Mouse (Mus musculus): ENCODE data around the gene Lnpk. TPM values are rescaled to one million over a fixed set of nuclear protein-coding genes. Genes with fewer than 3 reads are reported as not detected.

Lnpk gene
- total RNA-seq, 1 experiment, result 36.1 TPM

- no peak for TF ChIP-seq MAFK (IDR thresholded peaks at IDR 0.05; ENCODE audit: insufficient read depth, low read depth, low read length)
- no peak for TF ChIP-seq ZC3H11A (IDR thresholded peaks at IDR 0.05; ENCODE audit: borderline replicate concordance, low read depth, low read length)
- TF ChIP-seq HCFC1 (IDR thresholded peaks at IDR 0.05; ENCODE audit: borderline replicate concordance, insufficient read depth, low read length), result no peak
These were observed 32.2 kb upstream of the Lnpk start for GRCm38 (mm10) chr2:74611406-74611805.

GRCm38 (mm10) chr2:74609350-74609749, 30.1 kb upstream of the Lnpk start:
- no peak for DNase-seq (ENCODE audit: low read depth, low spot score)
- no peak for TF ChIP-seq ZNF384 (IDR thresholded peaks at IDR 0.05; ENCODE audit: low read depth, low read length)
- no peak for TF ChIP-seq HCFC1 (IDR thresholded peaks at IDR 0.05; ENCODE audit: borderline replicate concordance, insufficient read depth, low read length)
- no peak for TF ChIP-seq MAFK (IDR thresholded peaks at IDR 0.05; ENCODE audit: insufficient read depth, low read depth, low read length)
- TF ChIP-seq CHD2 (IDR thresholded peaks at IDR 0.05; ENCODE audit: low read depth, low read length), result no peak
- no peak for TF ChIP-seq ZC3H11A (IDR thresholded peaks at IDR 0.05; ENCODE audit: borderline replicate concordance, low read depth, low read length)
- Histone ChIP-seq H3K27ac (ENCODE audit: insufficient read depth, low read depth, low read length, poor library complexity, severe bottlenecking) (no peak overlapping the region), H3K9ac (ENCODE audit: insufficient read depth, low read depth, low read length, poor library complexity, severe bottlenecking) (no peak overlapping the region), H3K4me1 (ENCODE audit: control insufficient read depth in 2 of 2, insufficient read depth in 2 of 2, low read length in 2 of 2, poor library complexity in 1 of 2) (no peaks in the 10 kb centered on the region), H3K36me3 (ENCODE audit: control insufficient read depth, insufficient read depth, low read length, poor library complexity, severe bottlenecking) (no peaks in the 10 kb centered on the region), H3K9me3 (ENCODE audit: control insufficient read depth, insufficient read depth, low read depth, low read length) (no peaks in the 10 kb centered on the region), H3K4me3 (ENCODE audit: insufficient read depth in 1 of 2, low read depth in 1 of 2, low read length in 2 of 2, poor library complexity in 1 of 2, severe bottlenecking in 1 of 2) (no peak overlapping the region)
- in situ Hi-C loops (cut with MboI; ENCODE audit: low sequenced_read_pairs in 2 of 2, unreplicated experiment in 2 of 2), result no loop called here

More at GRCm38 (mm10) chr2:74611406-74611805, 32.2 kb upstream of the Lnpk start:
- Histone ChIP-seq H3K9ac (ENCODE audit: insufficient read depth, low read depth, low read length, poor library complexity, severe bottlenecking) (no peak overlapping the region), H3K4me1 (ENCODE audit: control insufficient read depth in 2 of 2, insufficient read depth in 2 of 2, low read length in 2 of 2, poor library complexity in 1 of 2) (no peaks in the 10 kb centered on the region), H3K9me3 (ENCODE audit: control insufficient read depth, insufficient read depth, low read depth, low read length) (no peaks in the 10 kb centered on the region), H3K36me3 (ENCODE audit: control insufficient read depth, insufficient read depth, low read length, poor library complexity, severe bottlenecking) (no peaks in the 10 kb centered on the region), H3K27ac (ENCODE audit: insufficient read depth, low read depth, low read length, poor library complexity, severe bottlenecking) (no peak overlapping the region), H3K4me3 (ENCODE audit: insufficient read depth in 1 of 2, low read depth in 1 of 2, low read length in 2 of 2, poor library complexity in 1 of 2, severe bottlenecking in 1 of 2) (no peak overlapping the region)
- in situ Hi-C loops (cut with MboI; ENCODE audit: low sequenced_read_pairs in 2 of 2, unreplicated experiment in 2 of 2), result no loop called here
- DNase-seq (ENCODE audit: low read depth, low spot score), result no peak

- no peaks in the 10 kb centered on the region for H3K36me3 ChIP-seq (ENCODE audit: control insufficient read depth, insufficient read depth, low read length, poor library complexity, severe bottlenecking)
- no peak for TF ChIP-seq CHD2 (IDR thresholded peaks at IDR 0.05; ENCODE audit: low read depth, low read length)
- TF ChIP-seq MAFK (IDR thresholded peaks at IDR 0.05; ENCODE audit: insufficient read depth, low read depth, low read length), result no peak
- no peak for TF ChIP-seq ZC3H11A (IDR thresholded peaks at IDR 0.05; ENCODE audit: borderline replicate concordance, low read depth, low read length)
- no peak for TF ChIP-seq ZNF384 (IDR thresholded peaks at IDR 0.05; ENCODE audit: low read depth, low read length)
- TF ChIP-seq HCFC1 (IDR thresholded peaks at IDR 0.05; ENCODE audit: borderline replicate concordance, insufficient read depth, low read length), result no peak
- in situ Hi-C loops (cut with MboI; ENCODE audit: low sequenced_read_pairs in 2 of 2, unreplicated experiment in 2 of 2), result no loop called here
- no peak for DNase-seq (ENCODE audit: low read depth, low spot score)
- no peaks in the 10 kb centered on the region for H3K9me3 ChIP-seq (ENCODE audit: control insufficient read depth, insufficient read depth, low read depth, low read length)
- no peaks in the 10 kb centered on the region for H3K4me1 ChIP-seq (ENCODE audit: control insufficient read depth in 2 of 2, insufficient read depth in 2 of 2, low read length in 2 of 2, poor library complexity in 1 of 2)
- no peak overlapping the region for H3K4me3 ChIP-seq (ENCODE audit: insufficient read depth in 1 of 2, low read depth in 1 of 2, low read length in 2 of 2, poor library complexity in 1 of 2, severe bottlenecking in 1 of 2)
- no peak overlapping the region for H3K9ac ChIP-seq (ENCODE audit: insufficient read depth, low read depth, low read length, poor library complexity, severe bottlenecking)
- no peak overlapping the region for H3K27ac ChIP-seq (ENCODE audit: insufficient read depth, low read depth, low read length, poor library complexity, severe bottlenecking)
These were observed 27.0 kb upstream of the Lnpk start for GRCm38 (mm10) chr2:74606087-74606760.

GRCm38 (mm10) chr2:74604011-74604410, 24.8 kb upstream of the Lnpk start:
- no peak for DNase-seq (ENCODE audit: low read depth, low spot score)
- in situ Hi-C loops (cut with MboI; ENCODE audit: low sequenced_read_pairs in 2 of 2, unreplicated experiment in 2 of 2), result no loop called here

GRCm38 (mm10) chr2:74602483-74602882, 23.2 kb upstream of the Lnpk start:
- no peak for DNase-seq (ENCODE audit: low read depth, low spot score)
- H3K36me3 ChIP-seq (ENCODE audit: control insufficient read depth, insufficient read depth, low read length, poor library complexity, severe bottlenecking), result no peaks in the 10 kb centered on the region
- H3K27ac ChIP-seq (ENCODE audit: insufficient read depth, low read depth, low read length, poor library complexity, severe bottlenecking), result no peak overlapping the region
- H3K9ac ChIP-seq (ENCODE audit: insufficient read depth, low read depth, low read length, poor library complexity, severe bottlenecking), result no peak overlapping the region
- H3K4me3 ChIP-seq (ENCODE audit: insufficient read depth in 1 of 2, low read depth in 1 of 2, low read length in 2 of 2, poor library complexity in 1 of 2, severe bottlenecking in 1 of 2), result no peak overlapping the region
- H3K9me3 ChIP-seq (ENCODE audit: control insufficient read depth, insufficient read depth, low read depth, low read length), result no peaks in the 10 kb centered on the region
- in situ Hi-C loops (cut with MboI; ENCODE audit: low sequenced_read_pairs in 2 of 2, unreplicated experiment in 2 of 2), result no loop called here
- H3K4me1 ChIP-seq (ENCODE audit: control insufficient read depth in 2 of 2, insufficient read depth in 2 of 2, low read length in 2 of 2, poor library complexity in 1 of 2), result no peaks in the 10 kb centered on the region
- no peak for TF ChIP-seq ZNF384 (IDR thresholded peaks at IDR 0.05; ENCODE audit: low read depth, low read length)
- TF ChIP-seq HCFC1 (IDR thresholded peaks at IDR 0.05; ENCODE audit: borderline replicate concordance, insufficient read depth, low read length), result no peak
- TF ChIP-seq ZC3H11A (IDR thresholded peaks at IDR 0.05; ENCODE audit: borderline replicate concordance, low read depth, low read length), result no peak
- TF ChIP-seq CHD2 (IDR thresholded peaks at IDR 0.05; ENCODE audit: low read depth, low read length), result no peak
- no peak for TF ChIP-seq MAFK (IDR thresholded peaks at IDR 0.05; ENCODE audit: insufficient read depth, low read depth, low read length)

More at GRCm38 (mm10) chr2:74604011-74604410, 24.8 kb upstream of the Lnpk start:
- H3K4me1 ChIP-seq (ENCODE audit: control insufficient read depth in 2 of 2, insufficient read depth in 2 of 2, low read length in 2 of 2, poor library complexity in 1 of 2), result no peaks in the 10 kb centered on the region
- no peak overlapping the region for H3K27ac ChIP-seq (ENCODE audit: insufficient read depth, low read depth, low read length, poor library complexity, severe bottlenecking)
- H3K4me3 ChIP-seq (ENCODE audit: insufficient read depth in 1 of 2, low read depth in 1 of 2, low read length in 2 of 2, poor library complexity in 1 of 2, severe bottlenecking in 1 of 2), result no peak overlapping the region
- no peaks in the 10 kb centered on the region for H3K36me3 ChIP-seq (ENCODE audit: control insufficient read depth, insufficient read depth, low read length, poor library complexity, severe bottlenecking)
- H3K9ac ChIP-seq (ENCODE audit: insufficient read depth, low read depth, low read length, poor library complexity, severe bottlenecking), result no peak overlapping the region
- no peaks in the 10 kb centered on the region for H3K9me3 ChIP-seq (ENCODE audit: control insufficient read depth, insufficient read depth, low read depth, low read length)
- TF ChIP-seq ZNF384 (IDR thresholded peaks at IDR 0.05; ENCODE audit: low read depth, low read length) (no peak), HCFC1 (IDR thresholded peaks at IDR 0.05; ENCODE audit: borderline replicate concordance, insufficient read depth, low read length) (no peak)

Data from ES-E14 (cell line).